Mouse (Mus musculus) lung, adult 2 months (tissue): ENCODE measurements around the gene Nkx1-1.

Experiments
- CTCF ChIP-seq: fragments of 200-500 bp; IDR thresholded peaks from 2 replicates; pipeline ENCODE4 v1.5.1; 2011; ENCODE audit warnings: mild to moderate bottlenecking, low read length, control low read depth; ENCODE audit not compliant: insufficient read depth
- POLR2A ChIP-seq: fragments of 200-500 bp; IDR thresholded peaks from 2 replicates; pipeline ENCODE4 v1.6.1; 2011; ENCODE audit warnings: low read depth, mild to moderate bottlenecking, control low read depth, low read length, borderline replicate concordance; ENCODE audit errors: extremely low read depth

- TF ChIP-seq POLR2A (no peak), CTCF (no peak)
Observed at GRCm38 (mm10) chr5:33455737-33456136, 22.0 kb upstream of the Nkx1-1 start.
